Mouse (Mus musculus) heart, postnatal 25 days (tissue): ENCODE data around the gene Gm266. TPM values are rescaled to one million over a fixed set of nuclear protein-coding genes. Genes with fewer than 3 reads are reported as not detected.

Experiments used
- DNase-seq: peaks from one replicate; pipeline ENCODE4 v3.0.0; 2022; ENCODE audit warnings: low spot score
- intact Hi-C: fragments of 180-260 bp; cut with DNase I; formaldehyde crosslinking; loops from one replicate; pipeline ENCODE4 v1.15.1; 2025
- total RNA-seq, 2 experiments: library from RNA; stranded (reverse); gene quantifications; 2 replicates each; pipeline ENCODE4 v1.2.3; 2021

Gene Gm266
- total RNA-seq, 2 experiments from 2014 or later = 0.36 to 0.75 TPM

DNA sequence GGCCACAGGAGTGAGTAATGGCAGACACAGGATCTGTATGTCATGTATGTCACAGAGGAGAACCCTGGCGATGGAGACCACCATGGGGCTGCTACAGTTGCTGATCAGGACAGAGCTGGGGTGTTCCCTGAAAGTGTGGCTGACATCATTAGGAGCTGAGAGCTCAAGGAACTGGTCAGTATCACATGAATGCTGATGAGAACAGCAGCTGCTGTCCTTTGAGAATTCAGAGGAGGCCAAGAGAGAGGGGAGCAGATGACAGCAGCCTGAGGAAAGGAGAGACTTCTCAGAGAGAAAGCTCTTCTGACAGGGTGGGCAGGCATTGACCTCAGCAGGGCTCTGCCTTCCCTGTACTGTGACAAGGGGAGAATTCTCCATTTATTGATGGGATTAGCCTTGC is 27.9 kb downstream of the Gm266 start:
- intact Hi-C loops = no loop called here
- DNase-seq = no peak

DNA sequence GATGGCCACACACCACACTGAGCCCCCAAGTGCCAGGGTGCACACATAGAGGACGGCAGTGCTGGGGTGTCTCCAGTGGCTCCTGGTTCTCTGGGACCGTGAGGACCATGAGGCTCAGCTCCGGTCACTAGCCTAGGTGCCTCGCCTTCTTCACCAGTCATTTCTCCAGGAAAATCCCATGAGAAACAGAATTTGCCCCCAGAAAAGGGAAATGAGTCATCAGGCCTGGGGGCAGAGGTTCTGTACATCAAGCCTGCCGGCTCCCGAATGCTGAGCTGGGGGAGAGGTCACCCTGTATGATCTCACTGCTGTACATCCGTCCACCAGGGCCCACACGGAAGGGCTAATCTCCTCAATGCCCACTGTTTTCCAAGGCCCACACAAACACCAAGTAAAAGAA is 29.8 kb downstream of the Gm266 start:
- intact Hi-C loops = no loop called here
- DNase-seq = no peak

DNA sequence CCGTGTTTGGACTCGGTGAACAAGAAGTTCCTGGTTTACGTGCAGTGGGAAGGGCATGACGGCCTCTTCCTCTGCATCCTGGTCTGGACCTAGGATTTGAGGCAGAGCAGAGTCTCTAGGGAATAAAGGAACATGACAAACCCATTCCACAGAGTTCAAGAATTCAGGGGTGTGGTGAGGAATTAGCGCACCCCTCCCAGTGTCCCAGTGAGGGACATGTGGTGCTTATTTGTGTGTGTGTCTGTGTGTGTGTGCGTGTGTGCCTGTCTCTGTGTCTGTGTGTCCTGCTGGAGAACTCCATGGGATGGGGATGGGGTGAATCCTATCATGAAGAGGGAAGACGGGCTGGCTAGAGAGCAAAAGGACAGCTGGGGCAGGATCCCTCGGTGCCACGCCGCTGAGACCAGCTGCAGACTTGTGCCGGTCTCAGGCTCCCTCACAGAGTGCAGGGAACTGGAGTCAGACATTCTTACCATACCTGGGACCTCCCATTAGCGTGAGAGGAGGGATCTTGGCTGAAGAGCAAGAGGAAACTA is 30.2 kb downstream of the Gm266 start:
- no peak for DNase-seq
- intact Hi-C loops = no loop called here

DNA sequence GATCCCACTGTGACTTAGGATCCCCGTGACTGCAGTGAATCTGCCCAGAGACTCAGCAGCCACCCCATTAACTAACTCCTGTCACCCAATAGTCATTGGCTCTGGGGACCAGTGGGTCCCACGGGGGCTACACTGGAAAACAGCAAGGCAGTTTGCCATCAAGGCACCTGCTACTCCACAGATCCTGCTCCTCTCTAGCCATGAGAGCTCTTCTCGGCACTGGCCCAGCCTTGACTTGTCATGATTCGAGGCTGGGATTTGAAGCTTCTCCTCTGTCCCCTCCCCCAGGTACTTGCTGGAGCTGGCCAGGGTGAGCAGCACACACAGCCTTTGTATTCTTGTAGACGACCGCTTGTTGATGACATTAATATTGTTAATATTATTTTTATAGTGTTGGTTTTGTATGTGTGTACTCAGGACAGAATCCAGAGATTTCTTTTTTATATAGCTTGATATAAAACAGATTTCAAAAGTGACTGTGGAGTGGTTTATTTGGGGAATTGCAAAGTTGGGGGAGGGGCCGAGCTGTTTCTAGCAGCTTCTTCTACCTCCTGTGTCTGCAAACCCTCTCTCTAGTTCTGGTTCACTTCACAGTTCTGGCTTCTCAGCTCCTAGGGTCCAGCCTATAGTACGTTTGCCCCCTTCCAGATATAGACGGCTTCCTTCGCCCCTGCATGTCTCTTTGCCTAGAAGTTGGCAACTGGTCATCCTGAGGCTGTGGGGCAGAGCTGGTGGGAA is 30.9 kb downstream of the Gm266 start:
- intact Hi-C loops = no loop called here
- DNase-seq = no peak

DNA sequence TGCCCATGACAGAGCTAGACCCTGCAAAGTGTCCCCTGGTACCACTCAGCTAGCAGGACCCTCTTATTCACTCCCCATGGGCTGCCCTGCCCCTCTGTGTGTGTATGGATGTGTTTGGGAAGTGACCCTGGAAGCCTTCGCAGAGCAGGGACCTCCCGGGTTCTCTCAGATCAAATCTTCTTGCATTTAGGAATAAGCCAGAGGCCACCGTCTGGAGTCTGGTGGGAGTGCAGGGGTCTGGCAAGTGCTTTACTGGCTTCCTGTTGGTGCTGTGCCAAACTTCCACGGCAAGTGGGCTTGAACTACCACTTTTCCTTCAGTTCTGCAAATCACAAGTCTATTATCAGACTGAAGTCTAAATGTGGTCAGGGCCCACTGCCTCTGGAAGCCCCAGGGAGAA is 31.6 kb downstream of the Gm266 start:
- DNase-seq = no peak
- intact Hi-C loops = no loop called here

DNA sequence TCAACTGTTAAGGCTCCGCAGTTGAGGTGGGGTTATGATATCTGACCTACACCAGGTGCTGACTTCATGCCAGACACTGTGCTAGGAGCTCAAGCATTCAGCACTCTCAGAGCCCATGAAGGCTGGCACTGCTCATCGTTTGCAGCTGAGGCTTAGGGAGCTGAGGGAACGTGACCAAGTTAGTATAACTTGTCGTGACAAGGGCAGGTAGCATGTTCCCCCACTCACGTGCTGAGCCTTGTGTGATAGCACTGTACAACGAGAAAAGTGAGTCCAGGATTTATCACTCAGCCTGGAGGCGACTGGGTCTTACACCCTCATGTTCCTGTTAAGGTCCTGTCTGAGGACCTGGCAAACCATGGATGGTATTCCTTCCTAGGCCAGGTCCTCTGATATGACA is 34.1 kb downstream of the Gm266 start:
- intact Hi-C loops = no loop called here
- no peak for DNase-seq

DNA sequence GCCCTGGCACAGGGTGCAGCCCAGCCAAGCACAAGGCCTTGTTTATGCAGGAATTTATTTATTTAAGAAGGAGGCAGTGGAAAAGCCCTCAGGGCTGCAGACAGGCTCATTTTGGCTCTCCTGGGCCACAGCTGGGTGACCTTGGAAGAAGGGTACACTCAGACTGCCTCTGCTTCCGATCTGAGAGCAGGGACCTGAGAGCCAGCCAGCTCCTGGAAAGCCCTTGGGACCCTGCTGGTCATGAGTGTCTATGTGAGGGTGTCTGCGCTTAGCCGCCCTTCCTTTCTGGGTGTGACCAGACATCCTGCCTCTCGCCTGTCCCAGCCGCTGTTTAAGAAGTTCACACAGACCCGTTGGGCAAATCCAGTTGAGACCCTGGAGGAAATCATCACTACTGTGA is 35.3 kb downstream of the Gm266 start:
- intact Hi-C loops = no loop called here
- peak; percentile 67 for DNase-seq

DNA sequence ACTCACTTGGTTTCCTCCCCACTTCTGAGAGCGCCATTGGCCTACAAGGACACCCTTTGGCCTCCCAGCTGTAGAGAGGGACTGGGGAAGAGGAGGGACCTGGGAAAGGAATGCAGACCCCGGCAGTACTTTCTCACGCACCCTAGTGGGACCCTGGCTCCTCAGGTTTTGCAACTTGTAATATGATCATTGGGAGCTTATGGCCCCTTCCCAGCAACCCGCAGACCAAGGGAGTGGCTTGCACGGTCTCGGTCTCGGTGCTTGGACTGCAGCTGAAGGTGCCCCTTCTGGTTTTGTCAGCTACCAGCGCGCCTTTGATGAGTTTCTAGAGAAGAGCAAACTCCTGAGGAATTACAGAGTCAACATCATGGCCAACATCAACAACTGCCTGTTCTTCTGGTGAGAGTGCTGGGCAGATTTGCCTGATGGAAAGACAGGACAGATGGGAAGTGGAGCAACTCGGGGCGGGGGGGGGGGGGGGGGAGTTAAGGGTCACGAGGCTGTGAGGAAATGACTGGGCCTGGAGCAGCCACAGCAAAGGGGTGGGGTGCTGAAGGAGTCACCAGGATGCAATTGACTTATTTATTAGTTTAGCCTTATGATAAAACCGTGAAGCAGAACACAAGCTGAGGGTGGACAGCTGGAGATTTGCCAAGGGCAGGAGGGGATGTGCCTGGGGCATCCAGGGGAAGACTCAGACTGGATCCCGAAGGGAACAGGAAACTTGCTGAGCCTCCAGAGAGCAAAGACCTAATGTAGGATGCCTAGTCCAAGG is 36.5 kb downstream of the Gm266 start:
- intact Hi-C loops = no loop called here
- no peak for DNase-seq

DNA sequence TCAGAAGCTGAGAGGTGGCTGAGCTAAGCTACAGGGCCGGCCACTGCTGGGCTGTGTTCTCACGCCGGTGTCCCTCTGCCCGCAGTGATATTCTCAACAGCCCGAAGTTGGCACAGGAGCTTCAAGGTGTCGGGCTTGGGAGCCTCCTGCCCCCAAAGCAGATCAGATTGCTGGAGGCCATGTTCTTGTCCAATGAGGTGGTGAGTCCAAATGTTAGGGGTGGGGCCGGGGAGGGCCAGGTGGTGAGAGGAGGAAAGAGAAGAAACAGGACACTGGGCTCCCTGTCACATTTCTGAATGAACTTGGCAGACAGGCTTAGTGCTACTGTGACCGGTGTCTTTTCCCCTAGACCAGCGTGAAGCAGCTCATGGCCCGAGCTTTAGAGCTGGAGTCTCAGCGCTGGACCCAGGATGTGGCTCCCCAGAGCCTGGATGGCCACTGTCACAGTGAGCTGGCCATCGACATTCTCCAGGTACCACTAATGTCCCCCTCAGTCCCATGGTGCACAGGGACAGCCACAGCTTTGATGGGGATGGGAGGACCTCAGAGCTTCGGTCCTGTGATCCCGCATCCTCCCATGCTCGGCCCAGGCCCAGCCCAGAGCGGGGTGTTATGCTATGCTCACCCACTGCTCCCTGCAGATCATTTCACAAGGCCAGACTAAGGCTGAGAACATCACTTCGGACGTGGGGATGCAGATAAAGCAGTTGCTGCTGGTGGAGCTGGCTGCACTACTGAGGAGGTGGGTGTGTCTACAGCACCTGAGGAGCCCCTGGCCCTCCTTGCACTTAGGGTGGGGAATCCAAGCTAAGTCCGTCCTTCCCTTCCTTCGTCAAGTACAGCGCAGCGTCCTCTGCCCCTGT is 37.5 kb downstream of the Gm266 start:
- intact Hi-C loops = no loop called here
- no peak for DNase-seq

DNA sequence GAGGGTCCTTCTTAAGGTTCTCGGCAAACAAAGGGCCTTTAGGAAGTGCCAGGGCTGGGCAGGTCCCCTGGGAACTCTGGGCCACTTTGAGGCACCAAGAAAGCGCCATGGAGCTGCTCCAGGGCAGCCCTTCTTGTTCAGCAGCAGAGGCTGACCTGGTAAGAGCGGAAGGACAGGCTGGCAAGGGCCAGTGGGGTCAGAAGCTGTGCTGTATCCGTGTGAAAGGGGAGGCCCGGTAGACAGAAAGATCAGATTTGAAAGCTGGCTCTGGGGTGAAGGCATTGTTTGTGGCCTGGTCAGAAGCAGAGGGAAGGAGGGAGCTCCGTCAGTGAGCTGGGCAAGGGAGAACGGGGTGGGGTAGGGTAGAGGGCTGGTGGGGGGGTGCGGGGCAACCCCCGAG is 38.3 kb downstream of the Gm266 start:
- intact Hi-C loops = no loop called here
- DNase-seq = no peak

DNA sequence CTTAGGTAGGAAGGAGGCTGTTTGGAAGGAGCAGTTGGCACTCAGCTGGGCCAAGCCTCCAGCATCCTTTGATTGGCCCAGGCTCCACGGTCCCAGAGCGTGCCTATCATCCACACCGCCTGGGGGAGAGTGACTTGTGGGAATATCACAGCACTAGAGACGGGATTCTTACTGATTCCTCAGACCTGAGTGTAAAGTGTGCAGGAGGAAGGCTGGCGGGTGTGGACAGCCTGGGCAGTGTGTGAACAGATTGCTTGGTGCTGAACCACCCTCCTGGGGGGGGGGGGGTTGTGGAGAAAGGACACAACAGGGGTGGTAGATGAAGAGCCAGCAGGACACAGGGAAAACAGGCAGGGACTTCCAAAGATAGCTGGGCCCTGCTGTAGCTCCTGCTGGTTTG is 38.9 kb downstream of the Gm266 start:
- intact Hi-C loops = no loop called here
- DNase-seq = no peak

DNA sequence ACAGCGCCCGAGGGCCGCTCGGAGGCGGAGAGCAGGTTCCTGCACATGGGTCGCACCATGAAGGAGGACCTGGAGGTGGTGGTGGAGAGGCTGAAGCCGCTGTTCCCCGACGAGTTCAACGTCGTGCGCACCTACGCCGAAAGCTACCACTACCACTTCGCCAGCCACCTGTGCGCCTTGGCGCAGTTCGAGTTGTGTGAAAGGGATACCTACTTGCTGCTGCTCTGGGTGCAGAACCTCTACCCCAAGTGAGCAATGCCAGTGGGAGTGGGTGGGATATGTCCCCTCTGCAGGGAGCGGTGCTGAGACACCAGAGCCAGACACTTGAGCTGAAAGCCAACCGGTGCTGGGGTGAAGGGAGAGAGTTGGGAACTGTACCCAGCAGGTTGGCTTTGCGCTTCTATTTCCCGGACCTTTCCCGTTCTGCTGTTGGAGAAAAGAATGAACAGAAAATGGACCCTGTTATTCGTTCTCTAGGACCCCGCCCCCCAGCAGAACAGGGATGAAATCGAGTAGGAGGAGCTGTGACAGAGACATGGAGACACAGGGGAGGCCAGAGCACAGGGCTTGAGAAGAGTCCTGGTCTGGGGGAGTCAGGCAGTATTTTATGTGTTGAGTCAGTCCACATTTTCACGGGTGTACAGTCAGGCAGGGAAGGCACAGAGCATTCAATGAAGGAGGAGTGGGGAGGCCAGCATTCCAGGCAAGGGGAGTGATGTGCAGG is 39.6 kb downstream of the Gm266 start:
- no peak for DNase-seq

DNA sequence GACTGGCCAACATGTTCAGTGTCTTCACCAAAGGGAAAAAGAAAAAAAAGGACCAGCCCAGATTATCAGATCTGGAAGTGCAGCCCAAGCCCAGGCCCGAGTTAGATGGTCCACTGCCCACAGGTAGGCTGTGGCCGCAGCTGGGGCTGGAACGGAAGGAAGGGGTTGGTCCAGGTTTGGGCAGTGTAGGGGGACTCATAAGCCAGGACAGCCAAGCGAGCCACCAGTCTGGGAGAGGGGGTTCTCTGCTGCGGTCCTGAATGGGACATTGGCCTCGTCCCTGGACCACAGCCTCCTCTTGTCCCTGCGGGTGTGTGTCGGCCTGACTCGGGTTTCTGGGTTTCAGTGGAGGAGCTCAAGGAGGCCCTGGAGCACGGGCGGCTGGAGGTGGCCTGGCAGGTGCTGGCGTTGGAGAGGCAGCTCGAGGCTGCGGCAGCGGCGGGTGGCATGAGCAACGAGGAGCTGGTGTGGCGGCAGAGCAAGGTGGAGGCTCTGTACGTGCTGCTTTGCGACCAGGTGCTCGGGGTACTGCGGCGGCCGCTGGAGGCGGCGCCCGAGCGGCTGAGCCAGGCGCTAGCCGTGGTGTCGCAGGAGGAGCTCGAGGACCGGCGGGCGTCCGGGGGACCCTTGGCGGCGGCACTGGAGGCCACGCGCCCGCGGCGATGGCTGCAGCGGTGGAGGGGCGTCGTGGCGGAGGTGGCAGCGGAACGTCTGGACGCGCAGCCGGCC is 40.3 kb downstream of the Gm266 start:
- intact Hi-C loops = no loop called here
- DNase-seq = no peak

More for the DNA sequence above, 39.6 kb downstream of the Gm266 start:
- intact Hi-C loops = no loop called here

DNA sequence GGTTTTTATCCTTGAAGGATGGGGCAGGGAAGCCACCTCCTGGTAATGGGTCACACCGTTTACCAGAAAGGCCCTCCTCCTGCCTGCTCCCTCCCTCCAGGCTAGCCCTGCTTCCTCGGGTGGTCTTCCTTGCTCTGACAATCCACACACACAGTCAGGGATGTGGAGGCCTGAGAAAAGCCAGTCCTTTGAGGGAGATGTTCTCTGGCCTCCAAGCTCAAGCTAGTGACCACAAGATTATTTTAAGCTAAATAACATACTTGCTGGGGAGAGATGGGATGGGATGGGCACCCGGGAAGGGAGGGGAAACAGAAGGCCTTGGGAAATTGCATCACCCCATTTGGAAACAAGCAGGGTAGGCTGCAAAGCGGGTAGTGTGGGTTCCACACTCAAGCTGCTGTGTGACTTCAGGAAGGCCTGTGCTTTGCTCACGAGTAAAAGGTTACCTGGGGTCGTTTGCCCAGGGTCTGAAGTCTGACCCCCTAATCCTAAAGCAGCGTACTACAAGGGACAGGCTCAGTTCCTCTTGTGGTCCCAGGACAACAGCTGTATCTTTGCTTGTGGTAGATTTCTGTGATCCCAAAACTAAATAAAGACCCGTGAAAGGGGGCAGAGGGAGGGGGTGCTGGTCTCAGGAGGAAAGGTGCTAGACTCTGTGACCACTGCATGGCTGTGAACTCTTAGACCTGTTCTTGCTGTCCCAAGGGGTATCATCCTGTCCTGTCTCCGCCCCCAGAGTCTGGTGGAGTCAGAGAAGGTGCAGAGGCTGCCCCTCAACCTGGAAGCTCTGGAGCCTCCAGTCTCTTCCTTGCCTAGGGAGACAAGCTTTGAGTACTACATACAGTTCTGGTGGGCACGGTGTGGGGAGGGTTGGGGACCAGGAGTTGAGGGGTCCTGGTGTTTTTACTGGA is 41.4 kb downstream of the Gm266 start:
- intact Hi-C loops = no loop called here

DNA sequence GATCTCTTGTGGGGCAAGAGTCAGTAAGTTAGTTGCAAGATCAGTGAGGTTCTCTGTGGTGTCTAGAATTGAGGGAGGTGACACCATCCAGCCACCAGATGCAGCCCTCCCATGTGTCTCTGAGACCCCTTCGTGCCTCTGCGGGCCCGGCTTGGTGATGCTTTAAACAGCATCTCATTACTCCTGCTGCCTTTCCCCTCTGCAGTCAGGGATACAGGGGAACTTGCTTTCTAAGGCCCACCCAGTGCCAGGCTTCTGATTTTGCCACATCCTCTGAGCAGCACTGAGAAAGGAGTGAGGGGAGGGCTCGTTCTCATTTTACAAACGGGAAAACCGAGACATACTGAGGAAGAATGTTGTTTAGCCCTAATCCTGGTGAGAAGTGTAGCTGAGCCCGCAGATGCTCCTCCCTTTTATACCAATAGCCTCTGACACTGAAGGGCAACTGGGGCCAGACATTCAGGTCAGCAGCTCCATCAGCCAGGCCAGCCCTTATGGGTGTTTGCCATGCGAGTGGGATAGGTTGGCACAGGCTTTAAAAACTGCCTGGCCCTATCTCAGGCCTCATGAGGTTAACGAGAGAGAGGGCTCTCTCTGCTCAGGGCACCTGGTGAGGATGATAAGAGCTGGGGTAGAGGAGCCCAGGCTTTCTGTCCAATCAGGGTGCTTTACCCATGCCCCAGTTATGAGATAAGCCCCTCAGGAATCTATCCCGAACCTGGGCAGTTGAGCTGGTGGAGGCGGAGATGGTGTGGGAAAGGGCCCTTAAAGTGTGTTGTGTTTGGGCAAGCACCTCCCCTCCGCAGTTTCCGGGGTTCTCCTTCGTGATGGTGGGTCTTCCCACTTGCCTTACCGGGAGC is 42.4 kb downstream of the Gm266 start:
- DNase-seq = no peak
- intact Hi-C loops = no loop called here

More for the DNA sequence above, 41.4 kb downstream of the Gm266 start:
- DNase-seq = no peak

DNA sequence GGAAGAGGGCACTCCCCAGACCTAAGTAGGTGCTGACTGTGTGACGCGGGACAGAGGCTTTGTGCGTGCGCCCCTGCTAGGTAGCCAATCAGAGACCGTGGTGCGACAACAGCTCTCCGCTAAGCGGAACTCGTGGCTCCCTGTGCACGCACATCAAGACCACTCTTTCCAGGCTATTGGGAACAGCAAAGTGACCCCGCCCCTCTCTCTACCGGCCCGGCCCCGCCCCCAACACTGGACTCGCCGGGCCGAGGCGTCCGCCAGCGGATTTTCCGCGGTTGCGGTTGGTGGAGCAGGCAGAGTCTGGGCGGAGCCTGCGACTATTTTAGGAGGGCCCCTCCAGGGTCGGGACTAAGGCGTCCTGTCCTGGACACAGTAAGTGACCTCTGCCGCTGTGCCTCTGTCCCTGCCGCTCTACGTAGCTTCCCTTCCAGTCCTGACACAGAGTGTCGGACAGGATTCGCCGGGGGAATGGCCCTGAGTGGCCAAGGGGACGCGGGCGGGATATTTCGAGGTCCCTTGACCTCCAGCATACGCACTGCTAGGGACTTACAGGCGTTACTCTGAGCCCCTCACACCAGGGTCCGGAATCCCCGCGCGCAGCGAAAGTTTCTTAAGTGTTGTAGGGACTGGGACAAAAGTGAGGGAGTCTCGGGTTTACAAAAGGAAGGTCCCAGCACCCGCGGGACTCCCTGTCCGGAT is 43.2 kb downstream of the Gm266 start, which contains the start of gene Tnfaip2:
Tnfaip2 (plus strand) TSS at position 161 of the 702 bp plus-strand sequence.
- peak; percentile 78 for DNase-seq
- intact Hi-C loops = no loop called here
